Mouse (Mus musculus): ENCODE measurements around the gene Tmem50a. TPM values are rescaled to one million over a fixed set of nuclear protein-coding genes. Genes with fewer than 3 reads are reported as not detected.

Tmem50a gene
- total RNA-seq, 2 experiments from 2014 or later = 101 to 179 TPM

DNA sequence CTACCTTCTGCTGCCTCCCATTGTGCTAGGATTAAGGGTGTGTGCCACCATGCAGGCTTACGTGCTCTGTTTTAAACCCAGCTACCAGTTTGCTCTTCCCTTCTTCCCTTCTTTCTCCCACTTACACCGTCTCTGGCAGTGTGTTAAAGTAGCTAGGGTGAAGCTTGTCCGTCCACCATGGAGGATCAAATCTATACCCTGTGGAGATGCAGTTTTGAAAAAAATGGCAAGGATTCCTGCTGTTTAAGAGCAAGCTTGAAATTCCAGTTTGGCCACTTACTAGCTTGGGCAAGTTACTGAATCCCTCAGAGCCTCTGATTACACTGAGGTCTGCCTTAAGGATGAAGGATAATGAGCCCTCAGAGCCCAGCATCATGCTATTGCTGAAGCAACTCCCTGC lies 59.5 kb downstream of the Tmem50a start:
- no peak for ATAC-seq (replicated peaks; ENCODE audit: low FRiP score, low TSS enrichment, poor library complexity, severe bottlenecking)

DNA sequence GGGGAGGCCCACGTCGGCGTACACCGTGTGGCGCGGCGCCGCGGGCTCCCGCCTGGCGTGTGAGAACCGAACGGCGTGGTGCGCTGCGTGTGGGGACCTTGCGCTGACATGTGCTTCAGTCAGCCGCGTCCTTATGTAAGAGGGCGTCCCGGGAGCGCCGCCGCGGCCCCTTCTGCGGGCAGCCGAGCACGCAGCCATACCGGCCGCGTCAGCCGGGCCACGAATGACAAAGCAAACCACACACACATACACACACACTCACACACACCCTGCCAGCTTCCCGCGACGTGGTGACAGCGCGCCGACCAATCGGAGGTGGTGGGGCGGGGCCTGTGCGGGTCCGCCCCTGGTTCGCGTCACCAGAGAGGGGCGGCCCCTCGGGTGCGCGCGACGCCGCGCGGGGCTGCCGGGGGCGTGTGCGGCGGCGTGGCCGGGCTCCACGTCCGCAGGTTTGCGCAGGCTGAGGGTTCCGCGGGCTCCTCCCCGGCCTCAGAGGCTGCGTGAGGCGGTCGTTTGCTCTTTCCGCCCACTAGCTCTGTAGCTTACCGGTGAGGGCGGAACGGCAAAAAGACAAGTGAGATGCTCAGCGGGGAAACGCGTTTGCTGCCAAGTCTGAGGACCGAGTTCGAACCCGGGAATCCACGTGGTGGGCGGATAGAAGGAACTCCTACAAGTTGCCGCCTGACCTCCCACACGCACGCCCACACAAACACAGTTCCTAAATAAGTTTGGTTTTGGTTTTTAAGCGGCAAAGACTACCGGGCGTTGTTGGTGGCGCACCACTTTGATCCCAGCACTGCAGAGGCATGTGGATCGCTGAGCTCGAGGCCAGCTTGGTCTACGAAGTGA lies 61.0 kb downstream of the Tmem50a start:
- ATAC-seq (replicated peaks; ENCODE audit: low FRiP score, low TSS enrichment, poor library complexity, severe bottlenecking) = peak; percentile 83

DNA sequence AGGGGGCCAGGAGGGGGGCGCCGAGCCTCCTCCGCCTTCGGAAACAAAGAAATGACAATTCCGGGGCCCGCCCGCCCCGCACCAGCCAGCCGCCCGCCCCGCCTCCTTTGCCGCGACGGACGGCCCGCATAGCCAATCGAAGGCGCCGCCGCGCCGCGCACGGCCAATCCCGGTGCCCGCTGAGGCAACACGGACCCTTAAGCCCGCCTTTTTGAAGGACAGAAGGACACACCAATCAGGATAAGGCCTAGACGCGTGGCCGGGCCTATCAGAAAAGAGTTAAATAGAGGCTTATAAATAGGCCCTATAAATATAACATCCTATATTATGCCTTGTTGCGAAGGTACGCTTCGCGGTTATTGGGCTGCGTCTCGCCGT lies 61.6 kb downstream of the Tmem50a start, which contains the start of gene Maco1:
TSS of gene Maco1 (minus strand) at position 87 of the 378 bp plus-strand sequence.
- peak; percentile 88 for ATAC-seq (replicated peaks; ENCODE audit: low FRiP score, low TSS enrichment, poor library complexity, severe bottlenecking)

DNA sequence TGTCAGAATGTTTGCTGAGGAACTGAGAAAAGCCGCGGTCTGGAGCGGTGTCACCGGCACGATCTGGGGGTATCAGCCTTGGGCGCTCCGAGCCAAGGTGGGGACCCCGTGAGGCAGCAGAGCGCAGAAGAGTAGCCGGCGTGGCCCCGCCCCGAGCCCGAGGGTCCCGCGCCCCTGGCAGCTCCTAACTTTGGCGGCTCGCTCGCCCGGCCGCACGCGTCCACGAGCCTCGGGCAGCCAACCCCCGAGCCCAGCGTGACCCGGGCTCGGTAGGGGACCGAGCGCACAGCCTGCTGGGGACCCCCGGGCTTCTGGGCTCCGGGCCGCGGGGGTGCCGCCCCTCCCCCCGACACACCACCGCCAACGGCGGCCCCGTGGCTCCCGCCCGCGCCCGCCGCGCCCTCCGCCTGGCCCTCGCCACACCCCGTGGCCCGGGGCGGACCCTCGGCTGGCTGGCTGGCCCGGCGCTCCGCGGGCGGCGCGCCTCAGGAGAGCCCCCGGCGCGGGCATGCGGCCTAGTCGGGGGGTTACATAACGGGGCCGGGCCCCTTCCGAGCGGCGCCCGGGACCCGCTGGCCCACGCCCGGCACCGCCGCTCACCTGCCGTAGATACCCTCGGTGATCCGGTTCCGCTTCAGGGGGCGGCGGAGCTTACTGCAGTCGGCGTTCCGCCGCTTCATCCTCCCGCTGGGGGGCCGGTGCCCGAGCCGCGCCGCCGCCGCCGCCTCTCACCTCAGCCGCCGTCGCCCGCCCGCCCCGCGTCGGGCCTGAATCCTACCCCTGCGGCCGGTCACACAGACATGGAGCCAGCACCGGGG lies 62.2 kb downstream of the Tmem50a start:
- ATAC-seq (replicated peaks; ENCODE audit: low FRiP score, low TSS enrichment, poor library complexity, severe bottlenecking) = no peak

DNA sequence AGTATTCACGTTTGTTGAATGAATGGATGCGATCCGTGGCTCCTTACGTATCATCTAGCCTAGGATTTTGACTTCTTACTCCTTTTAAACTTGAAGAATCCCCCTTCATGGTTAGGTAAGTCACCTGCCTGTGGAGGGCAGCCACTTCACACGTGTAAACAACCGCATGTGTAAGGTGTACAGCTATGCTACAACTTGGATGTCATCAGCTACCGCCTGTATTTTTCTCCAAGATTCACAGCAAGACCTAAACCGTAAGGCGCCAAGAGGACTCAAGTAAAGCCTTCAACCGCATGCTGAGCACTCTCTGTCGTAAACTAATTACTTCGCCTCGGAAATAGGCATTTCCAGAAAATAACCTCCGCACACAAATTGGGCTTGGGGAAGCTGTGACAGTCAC lies 62.9 kb downstream of the Tmem50a start:
- no peak for ATAC-seq (replicated peaks; ENCODE audit: low FRiP score, low TSS enrichment, poor library complexity, severe bottlenecking)

DNA sequence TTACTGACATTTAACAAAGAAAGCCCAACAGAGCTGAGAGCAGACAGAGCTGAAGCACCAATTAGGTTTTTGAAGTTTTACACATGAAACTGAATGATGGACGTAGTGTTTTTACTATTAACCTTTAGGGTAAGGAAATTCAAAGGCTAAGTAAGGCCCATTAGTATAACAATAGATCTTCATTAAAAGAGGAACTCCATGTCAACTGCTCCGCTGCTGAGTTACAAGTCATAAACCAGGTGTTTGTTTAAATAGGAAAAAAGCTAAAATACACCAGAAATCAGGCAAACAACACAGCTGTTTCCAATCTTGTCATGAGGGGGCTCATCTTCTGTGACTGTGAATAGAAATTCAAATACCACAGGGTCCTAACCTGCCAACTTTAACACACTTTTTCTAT lies 63.6 kb downstream of the Tmem50a start:
- ATAC-seq (replicated peaks; ENCODE audit: low FRiP score, low TSS enrichment, poor library complexity, severe bottlenecking) = no peak

DNA sequence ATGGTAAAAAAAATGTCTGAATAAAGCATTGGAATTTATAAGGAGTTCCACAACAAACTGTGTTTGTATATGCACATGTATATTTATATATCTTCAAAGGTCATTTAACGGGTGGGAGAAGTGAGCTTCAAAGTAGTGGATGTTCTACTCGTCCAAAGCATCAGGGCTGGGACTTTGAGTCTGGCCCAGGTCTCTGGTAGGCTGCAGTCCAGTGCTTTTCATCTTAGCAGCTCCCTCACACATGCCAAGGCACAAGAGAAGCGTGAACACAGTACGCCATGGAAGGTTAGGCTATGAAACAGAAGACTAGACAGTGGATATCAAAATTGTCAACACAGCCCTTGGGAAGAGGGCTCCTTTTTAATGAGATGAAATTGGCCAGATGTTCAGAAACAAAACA lies 64.3 kb downstream of the Tmem50a start:
- no peak for ATAC-seq (replicated peaks; ENCODE audit: low FRiP score, low TSS enrichment, poor library complexity, severe bottlenecking)

Other genes with a start within 250 kb of the Tmem50a start
- gene Man1c1, start 210.7 kb downstream of the Tmem50a start, total RNA-seq (2014; fragmentation: Nextera tagmentation) = 0.49 and 0.59 TPM in 2 replicates
- 0.53 TPM in 1 of 2 replicates, not detected in the other for gene Man1c1, start 210.7 kb downstream of the Tmem50a start, total RNA-seq (2017)
- gene Ldlrap1, start 147.0 kb downstream of the Tmem50a start, total RNA-seq (2014; fragmentation: Nextera tagmentation) = 28.5 and 34.9 TPM in 2 replicates
- gene Ldlrap1, start 147.0 kb downstream of the Tmem50a start, total RNA-seq (2017) = 8.5 and 9.6 TPM in 2 replicates
- 32.4 and 36.2 TPM in 2 replicates for gene Maco1, start 61.7 kb downstream of the Tmem50a start, total RNA-seq (2014; fragmentation: Nextera tagmentation)
- 41.9 and 61.3 TPM in 2 replicates for gene Maco1, start 61.7 kb downstream of the Tmem50a start, total RNA-seq (2017)
- 163 and 165 TPM in 2 replicates for gene Rhd, start 50.5 kb downstream of the Tmem50a start, total RNA-seq (2014; fragmentation: Nextera tagmentation)
- gene Rhd, start 50.5 kb downstream of the Tmem50a start, total RNA-seq (2017) = 119 and 185 TPM in 2 replicates
- 371 and 563 TPM in 2 replicates for gene Rsrp1, start 8.6 kb upstream of the Tmem50a start, total RNA-seq (2014; fragmentation: Nextera tagmentation)
- 122 and 226 TPM in 2 replicates for gene Rsrp1, start 8.6 kb upstream of the Tmem50a start, total RNA-seq (2017)
- gene Syf2, start 15.9 kb upstream of the Tmem50a start, total RNA-seq (2014; fragmentation: Nextera tagmentation) = 64.4 and 88.9 TPM in 2 replicates
- gene Syf2, start 15.9 kb upstream of the Tmem50a start, total RNA-seq (2017) = 208 and 338 TPM in 2 replicates
- 52.3 and 61.6 TPM in 2 replicates for gene Runx3, start 205.6 kb upstream of the Tmem50a start, total RNA-seq (2014; fragmentation: Nextera tagmentation)
- gene Runx3, start 205.6 kb upstream of the Tmem50a start, total RNA-seq (2017) = 6.1 and 9.4 TPM in 2 replicates